Mouse (Mus musculus) neural tube, embryonic 15.5 days (tissue): ENCODE results near the gene Cdh22. TPM values are rescaled to one million over a fixed set of nuclear protein-coding genes. Genes with fewer than 3 reads are reported as not detected.

Source experiments
- ATAC-seq: fragments of 200-750 bp; cut with Nextera tagmentation; 2 replicates; pipeline ENCODE4 v1.8.0; 2017; ENCODE audit warnings: mild to moderate bottlenecking, moderate TSS enrichment, moderate library complexity; ENCODE audit not compliant: low FRiP score
- H3K27ac ChIP-seq: fragments of 300-500 bp; sonication (generic); replicated peaks from 2 replicates; pipeline ENCODE4 v1.5.1; 2015; ENCODE audit warnings: mild to moderate bottlenecking, inconsistent platforms
- H3K27me3 ChIP-seq: fragments of 300-500 bp; sonication (generic); replicated peaks from 2 replicates; pipeline ENCODE4 v1.6.1; 2015; ENCODE audit warnings: inconsistent platforms
- H3K36me3 ChIP-seq: fragments of 300-500 bp; sonication (generic); 2 replicates; pipeline ENCODE4 v1.6.1; 2015; ENCODE audit warnings: inconsistent platforms
- H3K4me1 ChIP-seq: fragments of 300-500 bp; sonication (generic); 2 replicates; pipeline ENCODE4 v1.6.1; 2015; ENCODE audit warnings: inconsistent platforms
- H3K4me2 ChIP-seq: fragments of 300-500 bp; sonication (generic); 2 replicates; pipeline ENCODE4 v1.6.1; 2015; ENCODE audit warnings: inconsistent platforms, mild to moderate bottlenecking, moderate library complexity
- H3K4me3 ChIP-seq: fragments of 300-500 bp; sonication (generic); replicated peaks from 2 replicates; pipeline ENCODE4 v1.5.1; 2015; ENCODE audit warnings: mild to moderate bottlenecking, inconsistent platforms
- H3K9ac ChIP-seq: fragments of 300-500 bp; sonication (generic); replicated peaks from 2 replicates; pipeline ENCODE4 v1.6.1; 2015; ENCODE audit warnings: mild to moderate bottlenecking, inconsistent platforms
- H3K9me3 ChIP-seq: fragments of 300-500 bp; sonication (generic); replicated peaks from 2 replicates; pipeline ENCODE4 v1.6.1; 2016; ENCODE audit warnings: inconsistent platforms
- WGBS: fragments of 180-500 bp; shearing (Covaris S2); methylation state at CpG from one replicate; pipeline ENCODE4 v1.1.7; 2015; ENCODE audit warnings: mixed read lengths; 5-methylcytosine and 5-hydroxymethylcytosine counted together
- polyA plus RNA-seq: library from polyadenylated mRNA; unstranded; fragments of >200 nt; fragmentation: Nextera tagmentation; extraction: Ambion mirVana; gene quantifications from 2 replicates; pipeline ENCODE4 v1.2.1, GENCODE M21; 2015

Cdh22 gene
- polyA plus RNA-seq, 1 experiment from 2014 or later: 15.2 TPM

- peaks cover 42% of the 10 kb centered on the region for H3K27me3 ChIP-seq
- 3% methylated on average over 28 of the region's 28 CpGs for WGBS
- peak overlapping the region; percentile 26; the same call in 1 of the 2 replicates for H3K9ac ChIP-seq
- no peaks in the 10 kb centered on the region for H3K36me3 ChIP-seq
- H3K27ac ChIP-seq: peak overlapping the region; percentile 49; the same call in 1 of the 2 replicates
- no peak for ATAC-seq
- peak overlapping the region; percentile 55 for H3K4me2 ChIP-seq
- H3K4me3 ChIP-seq: peak overlapping the region; percentile 2; the same call in 1 of the 2 replicates
- peaks cover 30% of the 10 kb centered on the region for H3K4me1 ChIP-seq
- no peaks in the 10 kb centered on the region for H3K9me3 ChIP-seq
Observed at GRCm38 (mm10) chr2:165201761-165202751, 32.6 kb downstream of the Cdh22 start.

DNA sequence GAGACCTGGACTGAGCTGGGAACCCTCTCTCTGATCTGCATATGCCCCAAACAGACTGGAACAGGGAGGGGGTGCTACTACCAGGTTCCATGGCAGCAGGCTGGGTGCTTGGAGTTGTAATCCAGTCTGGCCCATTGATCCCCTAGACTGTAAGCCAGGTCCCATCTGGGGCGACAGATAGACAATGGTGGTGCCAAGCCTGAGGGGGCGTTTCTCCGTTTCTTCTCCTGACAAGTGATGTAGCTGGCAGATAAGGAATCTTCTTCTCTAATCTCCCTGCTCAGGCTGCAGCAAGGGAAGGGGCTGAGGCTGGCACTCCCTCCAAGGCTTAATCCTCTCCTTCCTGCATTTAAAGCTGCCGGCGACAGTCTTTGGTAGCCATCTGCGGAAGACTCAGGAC is 37.1 kb downstream of the Cdh22 start:
- peaks cover 37% of the 10 kb centered on the region for H3K27me3 ChIP-seq
- no peak overlapping the region for H3K4me3 ChIP-seq
- WGBS: 66% methylated on average over 6 of the region's 6 CpGs
- no peak for ATAC-seq
- H3K4me1 ChIP-seq: peaks cover 40% of the 10 kb centered on the region
- H3K4me2 ChIP-seq: no peak overlapping the region
- no peak overlapping the region for H3K27ac ChIP-seq
- no peaks in the 10 kb centered on the region for H3K36me3 ChIP-seq
- H3K9me3 ChIP-seq: no peaks in the 10 kb centered on the region
- no peak overlapping the region for H3K9ac ChIP-seq

DNA sequence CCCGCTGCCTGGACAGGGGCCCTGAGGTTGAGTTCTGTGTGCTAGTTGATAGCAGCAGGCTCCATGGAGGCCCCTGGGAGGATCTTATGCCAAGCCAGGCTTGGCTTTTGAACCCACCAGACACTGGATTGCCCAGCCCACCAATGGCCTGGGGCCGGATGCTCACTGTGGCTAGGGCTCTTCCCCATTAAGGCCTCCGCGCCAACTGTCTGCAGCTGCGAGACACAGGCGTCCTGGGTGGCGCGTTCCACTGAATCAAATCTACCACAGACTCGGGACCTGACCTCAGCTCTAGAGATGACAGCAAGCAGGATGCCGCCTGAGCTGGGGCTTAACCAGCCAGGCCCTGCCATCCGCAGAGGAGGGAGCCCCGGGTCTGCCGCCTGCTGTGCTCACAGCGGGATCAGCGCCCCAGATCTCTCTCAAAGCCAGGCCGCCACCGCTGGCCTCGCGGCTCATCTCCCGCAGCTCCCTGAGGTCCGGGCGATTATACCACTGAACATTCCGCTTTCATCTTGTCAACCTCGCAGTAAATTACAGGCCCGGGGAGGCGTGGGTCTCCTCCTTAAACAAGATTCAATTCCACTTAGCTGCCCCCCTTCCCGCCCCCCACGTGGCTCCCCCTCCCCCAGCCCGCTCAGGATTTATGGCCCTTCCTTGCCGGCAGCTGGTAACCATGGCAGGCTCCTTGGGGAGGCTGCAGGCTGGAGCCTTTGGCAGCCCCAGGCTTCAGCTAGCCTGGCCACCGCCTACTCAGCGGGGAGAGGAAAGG is 39.1 kb downstream of the Cdh22 start:
- H3K4me3 ChIP-seq: no peak overlapping the region
- H3K27ac ChIP-seq: peak overlapping the region; percentile 72
- H3K4me2 ChIP-seq: peak overlapping the region; percentile 44
- 4% methylated on average over 30 of the region's 32 CpGs for WGBS
- H3K27me3 ChIP-seq: peaks cover 42% of the 10 kb centered on the region
- peak overlapping the region; percentile 15; the same call in 1 of the 2 replicates for H3K9ac ChIP-seq
- H3K4me1 ChIP-seq: peaks cover 30% of the 10 kb centered on the region
- peak; percentile 71 for ATAC-seq
- no peaks in the 10 kb centered on the region for H3K9me3 ChIP-seq
- no peaks in the 10 kb centered on the region for H3K36me3 ChIP-seq

DNA sequence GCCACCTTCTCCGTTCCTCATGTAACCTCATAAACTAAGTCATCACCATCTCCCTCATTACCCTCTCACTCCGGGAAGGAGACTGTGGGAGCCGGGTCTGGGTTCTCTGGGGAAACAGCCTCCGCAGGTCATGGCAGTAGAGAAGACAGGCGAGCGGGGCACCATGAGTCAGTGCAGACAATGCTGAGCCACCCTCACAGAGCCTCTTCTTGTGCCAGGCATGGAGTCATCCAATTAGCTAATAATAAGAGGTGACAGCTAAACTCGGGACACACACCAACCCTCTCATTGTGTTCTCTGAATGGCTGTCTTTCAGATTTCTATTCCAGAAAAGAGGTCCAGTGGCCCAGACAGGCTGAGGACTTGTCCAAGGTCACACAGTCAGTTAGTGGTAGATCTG is 43.2 kb downstream of the Cdh22 start:
- H3K4me3 ChIP-seq: no peak overlapping the region
- H3K9me3 ChIP-seq: no peaks in the 10 kb centered on the region
- WGBS: 53% methylated on average over 7 of the region's 7 CpGs
- H3K4me1 ChIP-seq: peaks cover 28% of the 10 kb centered on the region
- H3K36me3 ChIP-seq: no peaks in the 10 kb centered on the region
- H3K9ac ChIP-seq: no peak overlapping the region
- H3K27ac ChIP-seq: no peak overlapping the region
- no peak for ATAC-seq
- no peak overlapping the region for H3K4me2 ChIP-seq
- peaks cover 55% of the 10 kb centered on the region for H3K27me3 ChIP-seq

DNA sequence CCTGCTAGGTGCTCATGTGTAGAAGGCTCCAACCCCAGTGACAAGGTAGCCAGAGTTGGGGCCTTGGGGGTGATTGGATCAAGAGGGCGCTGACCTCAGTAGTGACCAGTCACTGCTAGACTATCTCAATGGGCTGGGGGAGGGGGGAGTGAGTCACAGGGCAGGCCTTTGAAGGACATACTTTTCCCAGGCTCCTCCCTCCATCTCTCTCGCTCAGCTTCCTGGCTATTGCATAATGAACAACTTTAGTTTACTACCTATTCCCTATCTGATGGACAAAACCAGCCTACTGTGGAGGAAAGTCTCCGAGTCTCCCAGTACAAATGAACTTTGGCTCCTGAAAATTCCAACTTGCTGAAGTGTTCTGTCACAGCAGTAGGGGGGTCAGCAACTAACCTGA is 45.1 kb downstream of the Cdh22 start:
- Histone ChIP-seq H3K36me3 (no peaks in the 10 kb centered on the region), H3K9me3 (no peaks in the 10 kb centered on the region), H3K4me1 (peaks cover 8% of the 10 kb centered on the region), H3K4me2 (no peak overlapping the region), H3K27me3 (peaks cover 58% of the 10 kb centered on the region), H3K9ac (no peak overlapping the region), H3K27ac (no peak overlapping the region), H3K4me3 (no peak overlapping the region)
- WGBS: 55% methylated on average over 3 of the region's 3 CpGs
- ATAC-seq: no peak

GRCm38 (mm10) chr2:165187648-165188380 is 46.8 kb downstream of the Cdh22 start:
- H3K4me1 ChIP-seq: peaks cover 23% of the 10 kb centered on the region
- ATAC-seq: no peak
- H3K27ac ChIP-seq: no peak overlapping the region
- H3K27me3 ChIP-seq: peaks cover 48% of the 10 kb centered on the region
- H3K36me3 ChIP-seq: no peaks in the 10 kb centered on the region
- no peak overlapping the region for H3K9ac ChIP-seq
- no peak overlapping the region for H3K4me2 ChIP-seq
- H3K4me3 ChIP-seq: no peak overlapping the region
- H3K9me3 ChIP-seq: no peaks in the 10 kb centered on the region
- WGBS: 71% methylated on average over 9 of the region's 9 CpGs

DNA sequence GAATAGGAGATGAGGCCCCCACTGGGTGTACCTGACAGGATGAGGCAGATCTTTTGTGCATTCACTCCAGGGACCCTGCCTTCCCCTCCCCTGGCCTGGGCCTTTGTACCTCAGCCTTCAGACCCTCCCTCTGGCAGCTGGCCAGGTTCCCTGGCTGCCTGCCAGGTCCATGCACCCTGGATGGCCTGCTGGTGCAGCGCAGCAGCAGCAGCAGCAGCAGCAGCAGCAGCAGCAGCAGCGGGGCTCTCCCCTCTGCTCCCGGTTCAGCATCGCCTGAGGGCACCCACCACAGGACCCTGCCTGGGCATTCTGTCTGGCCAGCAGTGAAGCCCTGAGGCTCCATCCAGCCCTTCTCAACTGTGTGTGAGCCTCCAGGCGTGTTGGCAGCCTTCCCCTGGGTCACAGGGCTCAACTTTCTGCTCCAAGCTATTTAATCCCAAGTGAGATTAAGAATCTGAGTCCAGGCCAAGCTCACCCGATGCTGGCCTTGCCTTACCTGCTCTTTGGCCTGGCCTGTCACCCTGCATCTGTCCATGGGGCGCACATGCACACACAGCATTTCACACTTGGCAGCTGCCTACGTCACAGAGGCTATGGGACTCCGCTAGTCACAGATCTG is 50.5 kb downstream of the Cdh22 start:
- 0 out of 2 replicates have a peak overlapping the region, but pooled peaks have one; percentile 18 for H3K9ac ChIP-seq
- no peaks in the 10 kb centered on the region for H3K9me3 ChIP-seq
- no peaks in the 10 kb centered on the region for H3K36me3 ChIP-seq
- peaks cover 33% of the 10 kb centered on the region for H3K4me1 ChIP-seq
- H3K4me2 ChIP-seq: no peak overlapping the region
- H3K27me3 ChIP-seq: peaks cover 49% of the 10 kb centered on the region
- H3K27ac ChIP-seq: no peak overlapping the region
- peak; percentile 15; the same call in 1 of the 2 replicates for ATAC-seq
- 26% methylated on average over 9 of the region's 9 CpGs for WGBS
- no peak overlapping the region for H3K4me3 ChIP-seq

DNA sequence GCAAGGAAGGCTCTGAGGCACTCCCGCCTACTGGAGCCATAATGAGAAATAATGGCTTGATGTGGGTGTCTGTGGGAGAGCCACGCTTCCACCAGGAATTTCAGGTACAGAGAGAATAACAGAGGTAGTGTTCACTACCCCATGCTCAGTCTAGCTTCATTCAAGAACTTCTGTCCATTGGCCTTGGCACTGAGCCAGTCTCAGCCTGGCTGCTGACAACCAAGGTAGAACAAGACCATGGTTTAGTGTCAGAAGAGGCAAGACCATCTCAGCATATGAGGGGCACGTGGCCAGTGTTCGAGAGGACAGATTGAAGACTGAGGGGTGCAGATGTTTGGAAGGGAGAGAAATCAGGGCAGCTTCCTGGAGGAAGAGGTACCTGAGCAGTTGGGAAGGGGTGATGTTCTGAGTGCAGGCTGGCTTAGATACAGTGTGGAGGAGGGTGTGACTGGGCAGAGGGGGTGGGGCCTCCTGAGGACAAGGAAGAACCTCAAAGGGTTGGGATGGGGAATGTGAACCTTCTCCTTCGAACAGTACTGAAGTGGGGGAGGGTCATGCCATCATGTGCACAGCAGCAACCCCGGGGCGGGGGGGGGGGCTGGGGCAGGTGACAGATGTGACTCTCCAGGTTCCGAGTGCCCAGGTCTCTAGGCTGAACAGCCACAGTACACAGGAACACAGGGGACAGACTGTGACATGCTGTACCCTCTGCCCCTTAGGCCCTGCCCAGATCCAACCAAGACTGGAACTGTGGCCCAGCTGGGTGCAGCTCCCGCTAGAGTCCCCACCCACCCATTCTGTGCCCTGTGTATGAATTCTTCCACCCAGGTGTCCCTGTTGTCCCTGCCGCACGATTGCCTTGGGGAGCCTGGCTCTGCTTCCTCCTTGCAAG is 52.3 kb downstream of the Cdh22 start:
- H3K27ac ChIP-seq: no peak overlapping the region
- no peak overlapping the region for H3K9ac ChIP-seq

GRCm38 (mm10) chr2:165179231-165179630 is 55.4 kb downstream of the Cdh22 start:
- Histone ChIP-seq H3K9me3 (no peaks in the 10 kb centered on the region), H3K36me3 (no peaks in the 10 kb centered on the region), H3K4me2 (no peak overlapping the region), H3K4me1 (peaks cover 50% of the 10 kb centered on the region), H3K4me3 (no peak overlapping the region), H3K27ac (no peak overlapping the region), H3K9ac (no peak overlapping the region), H3K27me3 (peaks cover 56% of the 10 kb centered on the region)
- WGBS: 56% methylated on average over 10 of the region's 10 CpGs
- ATAC-seq: no peak

More for the DNA sequence above, 52.3 kb downstream of the Cdh22 start:
- no peak overlapping the region for H3K4me2 ChIP-seq
- ATAC-seq: no peak
- H3K27me3 ChIP-seq: peaks cover 48% of the 10 kb centered on the region
- H3K36me3 ChIP-seq: no peaks in the 10 kb centered on the region
- H3K9me3 ChIP-seq: no peaks in the 10 kb centered on the region
- 50% methylated on average over 11 of the region's 11 CpGs for WGBS
- no peak overlapping the region for H3K4me3 ChIP-seq
- peaks cover 39% of the 10 kb centered on the region for H3K4me1 ChIP-seq

GRCm38 (mm10) chr2:165176965-165177364 is 57.7 kb downstream of the Cdh22 start:
- H3K9me3 ChIP-seq: no peaks in the 10 kb centered on the region
- no peak overlapping the region for H3K4me3 ChIP-seq
- no peaks in the 10 kb centered on the region for H3K36me3 ChIP-seq
- H3K9ac ChIP-seq: no peak overlapping the region; the same call in 1 of the 2 replicates
- WGBS: 8% methylated on average over 9 of the region's 9 CpGs
- peak; percentile 26; the same call in 1 of the 2 replicates for ATAC-seq
- peak overlapping the region; percentile 25; the same call in 1 of the 2 replicates for H3K4me2 ChIP-seq
- H3K27ac ChIP-seq: peak overlapping the region; percentile 58
- peaks cover 60% of the 10 kb centered on the region for H3K27me3 ChIP-seq
- peaks cover 40% of the 10 kb centered on the region for H3K4me1 ChIP-seq
